Mouse (Mus musculus) forebrain, embryonic 12.5 days (tissue): ENCODE results near the gene Pqlc2. TPM values are rescaled to one million over a fixed set of nuclear protein-coding genes. Genes with fewer than 3 reads are reported as not detected.

Experiments
- ATAC-seq: fragments of 200-750 bp; cut with Nextera tagmentation; 2 replicates; pipeline ENCODE4 v1.8.0; 2017; ENCODE audit warnings: moderate TSS enrichment; ENCODE audit not compliant: low FRiP score
- H3K27ac ChIP-seq: fragments of 300-500 bp; sonication (generic); 2 replicates; pipeline ENCODE4 v1.5.1; 2016; ENCODE audit warnings: mild to moderate bottlenecking
- H3K27me3 ChIP-seq: fragments of 300-500 bp; sonication (generic); 2 replicates; pipeline ENCODE4 v1.6.1; 2016; ENCODE audit warnings: mild to moderate bottlenecking
- H3K36me3 ChIP-seq: fragments of 300-500 bp; sonication (generic); replicated peaks from 2 replicates; pipeline ENCODE4 v1.6.1; 2016; ENCODE audit warnings: mild to moderate bottlenecking
- H3K4me1 ChIP-seq: fragments of 300-500 bp; sonication (generic); 2 replicates; pipeline ENCODE4 v1.6.1; 2016
- H3K4me2 ChIP-seq: fragments of 300-500 bp; sonication (generic); 2 replicates; pipeline ENCODE4 v1.6.1; 2016; ENCODE audit warnings: mild to moderate bottlenecking, moderate library complexity
- H3K4me3 ChIP-seq: fragments of 300-500 bp; sonication (generic); replicated peaks from 2 replicates; pipeline ENCODE4 v1.5.1; 2016; ENCODE audit warnings: mild to moderate bottlenecking
- H3K9ac ChIP-seq: fragments of 300-500 bp; sonication (generic); 2 replicates; pipeline ENCODE4 v1.6.1; 2016; ENCODE audit warnings: mild to moderate bottlenecking
- H3K9me3 ChIP-seq: fragments of 300-500 bp; sonication (generic); 2 replicates; pipeline ENCODE4 v1.6.1; 2016
- WGBS: fragments of 180-500 bp; shearing (Covaris S2); methylation state at CpG from one replicate; pipeline ENCODE4 v1.1.7; 2016; 5-methylcytosine and 5-hydroxymethylcytosine counted together
- polyA plus RNA-seq: library from polyadenylated mRNA; unstranded; fragments of >200 nt; fragmentation: Nextera tagmentation; extraction: Ambion mirVana; gene quantifications from 2 replicates; pipeline ENCODE4 v1.2.1, GENCODE M21; 2016

Pqlc2 gene
- polyA plus RNA-seq, 1 experiment from 2014 or later = 12.5 TPM

- no peak for ATAC-seq
- peaks cover 33% of the 10 kb centered on the region for H3K36me3 ChIP-seq
- H3K27ac ChIP-seq = no peak overlapping the region
- WGBS = 88% methylated on average over 12 of the region's 12 CpGs
- H3K4me1 ChIP-seq = no peaks in the 10 kb centered on the region
- no peak overlapping the region for H3K4me2 ChIP-seq
- no peak overlapping the region for H3K9ac ChIP-seq
- no peaks in the 10 kb centered on the region for H3K27me3 ChIP-seq
- H3K4me3 ChIP-seq = no peak overlapping the region
- no peaks in the 10 kb centered on the region for H3K9me3 ChIP-seq
Measured at GRCm38 (mm10) chr4:139298671-139299366, 11.7 kb downstream of the Pqlc2 start.

- 90% methylated on average over 4 of the region's 4 CpGs for WGBS
- Histone ChIP-seq H3K27ac (no peak overlapping the region), H3K4me1 (no peaks in the 10 kb centered on the region), H3K27me3 (no peaks in the 10 kb centered on the region), H3K36me3 (peaks cover 33% of the 10 kb centered on the region), H3K9ac (no peak overlapping the region), H3K4me3 (no peak overlapping the region), H3K9me3 (no peaks in the 10 kb centered on the region), H3K4me2 (no peak overlapping the region)
- ATAC-seq = no peak
Measured at GRCm38 (mm10) chr4:139297566-139297965, 12.9 kb downstream of the Pqlc2 start.

GRCm38 (mm10) chr4:139292038-139292437, 18.5 kb downstream of the Pqlc2 start:
- 94% methylated on average over 5 of the region's 5 CpGs for WGBS
- no peak overlapping the region for H3K27ac ChIP-seq
- peaks cover 41% of the 10 kb centered on the region for H3K36me3 ChIP-seq
- no peaks in the 10 kb centered on the region for H3K9me3 ChIP-seq
- no peak overlapping the region for H3K4me2 ChIP-seq
- H3K9ac ChIP-seq = no peak overlapping the region
- H3K4me1 ChIP-seq = no peaks in the 10 kb centered on the region
- H3K27me3 ChIP-seq = no peaks in the 10 kb centered on the region
- H3K4me3 ChIP-seq = no peak overlapping the region
- no peak for ATAC-seq

DNA sequence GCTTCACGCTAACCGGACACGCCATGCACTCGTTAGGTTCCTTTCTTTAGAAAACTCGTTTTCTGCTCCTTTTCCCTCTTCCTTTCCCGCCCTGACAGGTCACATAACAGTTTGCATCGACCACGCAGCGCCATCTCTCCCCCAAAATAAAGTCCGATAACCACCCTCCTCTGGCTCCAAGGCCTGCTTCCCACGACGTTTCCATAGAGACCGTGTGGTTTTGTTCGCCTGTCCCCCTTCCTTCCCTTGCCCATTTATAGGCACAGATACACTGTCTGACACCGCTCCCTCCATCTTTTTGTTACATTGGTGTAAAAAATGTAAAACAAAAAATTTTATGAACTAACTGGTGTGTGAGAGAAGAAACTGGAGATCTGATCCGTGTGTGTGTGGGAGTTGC, 19.4 kb downstream of the Pqlc2 start:
- no peak overlapping the region for H3K27ac ChIP-seq
- WGBS = 81% methylated on average over 16 of the region's 16 CpGs
- H3K4me3 ChIP-seq = no peak overlapping the region
- H3K9ac ChIP-seq = no peak overlapping the region
- no peaks in the 10 kb centered on the region for H3K4me1 ChIP-seq
- no peak overlapping the region for H3K4me2 ChIP-seq
- peaks cover 49% of the 10 kb centered on the region for H3K36me3 ChIP-seq
- H3K9me3 ChIP-seq = no peaks in the 10 kb centered on the region
- no peaks in the 10 kb centered on the region for H3K27me3 ChIP-seq
- no peak for ATAC-seq

DNA sequence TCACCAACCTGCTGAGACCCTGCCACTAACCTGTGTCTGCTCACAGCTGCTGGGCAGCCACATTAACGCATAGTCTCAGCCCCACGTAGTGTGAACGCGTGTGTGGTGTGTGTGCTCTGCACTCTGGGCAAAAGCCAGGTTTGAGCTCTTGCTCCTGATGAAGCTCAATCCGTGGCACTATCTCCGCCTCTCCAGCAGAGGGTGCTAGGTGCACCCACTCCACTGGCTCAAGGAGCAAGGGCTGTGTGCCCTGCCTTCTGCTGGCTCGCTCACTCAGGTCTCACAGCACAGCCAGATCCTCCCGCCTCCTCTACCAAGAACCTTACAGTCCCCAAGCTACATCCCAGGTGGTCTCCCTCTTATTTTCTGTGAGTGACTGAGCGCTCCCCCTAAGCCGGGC, 21.5 kb downstream of the Pqlc2 start:
- ATAC-seq = 0 out of 2 replicates have a peak, but pooled peaks have one; percentile 20

GRCm38 (mm10) chr4:139287122-139287863, 23.2 kb downstream of the Pqlc2 start:
- H3K27me3 ChIP-seq = no peaks in the 10 kb centered on the region
- H3K9ac ChIP-seq = no peak overlapping the region
- no peaks in the 10 kb centered on the region for H3K9me3 ChIP-seq
- ATAC-seq = no peak
- no peak overlapping the region for H3K4me3 ChIP-seq
- 0 out of 2 replicates have a peak, but pooled peaks cover 4% of the 10 kb centered on the region for H3K4me1 ChIP-seq
- no peak overlapping the region for H3K4me2 ChIP-seq
- 85% methylated on average over 18 of the region's 18 CpGs for WGBS
- H3K36me3 ChIP-seq = peaks cover 67% of the 10 kb centered on the region
- H3K27ac ChIP-seq = no peak overlapping the region

More for the DNA sequence above, 21.5 kb downstream of the Pqlc2 start:
- 61% methylated on average over 10 of the region's 10 CpGs for WGBS
- Histone ChIP-seq H3K36me3 (peaks cover 52% of the 10 kb centered on the region), H3K4me2 (no peak overlapping the region), H3K9me3 (no peaks in the 10 kb centered on the region), H3K27me3 (no peaks in the 10 kb centered on the region), H3K27ac (no peak overlapping the region), H3K4me3 (no peak overlapping the region), H3K4me1 (no peaks in the 10 kb centered on the region), H3K9ac (no peak overlapping the region)

- H3K36me3 ChIP-seq = peaks cover 73% of the 10 kb centered on the region
- H3K9me3 ChIP-seq = no peaks in the 10 kb centered on the region
- ATAC-seq = no peak
- H3K4me2 ChIP-seq = no peak overlapping the region
- H3K27ac ChIP-seq = no peak overlapping the region
- H3K27me3 ChIP-seq = no peaks in the 10 kb centered on the region
- 0 out of 2 replicates have a peak, but pooled peaks cover 4% of the 10 kb centered on the region for H3K4me1 ChIP-seq
- no peak overlapping the region for H3K4me3 ChIP-seq
- no peak overlapping the region for H3K9ac ChIP-seq
- WGBS = 93% methylated on average over 5 of the region's 5 CpGs
Measured at GRCm38 (mm10) chr4:139286234-139286633, 24.3 kb downstream of the Pqlc2 start.

DNA sequence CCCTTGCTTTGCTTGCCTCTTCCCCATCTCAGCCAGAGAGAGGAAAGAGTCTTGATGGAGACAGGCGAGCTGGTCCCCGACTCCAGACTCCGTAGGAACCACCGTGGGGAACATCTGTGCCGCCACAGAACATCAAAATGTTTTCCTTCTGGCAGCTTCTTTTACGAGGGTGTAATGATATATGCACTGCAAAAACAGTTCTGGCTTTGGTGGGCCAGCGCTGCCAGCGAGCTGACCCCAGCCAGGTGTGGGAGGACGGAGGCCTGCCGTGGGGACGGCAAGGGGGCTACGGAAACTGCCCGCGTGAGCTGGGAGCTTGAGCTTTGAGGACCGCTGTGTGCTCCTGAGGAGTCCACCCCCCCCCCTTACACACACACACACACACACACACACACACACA, 25.6 kb downstream of the Pqlc2 start:
- WGBS = 93% methylated on average over 13 of the region's 15 CpGs
- Histone ChIP-seq H3K4me1 (0 out of 2 replicates have a peak, but pooled peaks cover 4% of the 10 kb centered on the region), H3K9ac (no peak overlapping the region), H3K4me3 (no peak overlapping the region), H3K36me3 (peaks cover 74% of the 10 kb centered on the region), H3K4me2 (no peak overlapping the region), H3K27ac (0 out of 2 replicates have a peak overlapping the region, but pooled peaks have one; percentile 2), H3K9me3 (no peaks in the 10 kb centered on the region), H3K27me3 (no peaks in the 10 kb centered on the region)
- ATAC-seq = no peak

- H3K9me3 ChIP-seq = no peaks in the 10 kb centered on the region
- no peak overlapping the region for H3K4me3 ChIP-seq
- 89% methylated on average over 6 of the region's 6 CpGs for WGBS
- H3K27ac ChIP-seq = no peak overlapping the region
- H3K4me2 ChIP-seq = no peak overlapping the region
- no peaks in the 10 kb centered on the region for H3K27me3 ChIP-seq
- H3K4me1 ChIP-seq = 0 out of 2 replicates have a peak, but pooled peaks cover 4% of the 10 kb centered on the region
- no peak for ATAC-seq
- peaks cover 61% of the 10 kb centered on the region for H3K36me3 ChIP-seq
- no peak overlapping the region for H3K9ac ChIP-seq
Measured at GRCm38 (mm10) chr4:139282955-139283417, 27.5 kb downstream of the Pqlc2 start.

GRCm38 (mm10) chr4:139281791-139282345, 28.6 kb downstream of the Pqlc2 start:
- ATAC-seq = no peak
- H3K9me3 ChIP-seq = no peaks in the 10 kb centered on the region
- no peak overlapping the region for H3K4me3 ChIP-seq
- H3K27me3 ChIP-seq = no peaks in the 10 kb centered on the region
- peaks cover 51% of the 10 kb centered on the region for H3K36me3 ChIP-seq
- WGBS = 94% methylated on average over 16 of the region's 16 CpGs
- H3K27ac ChIP-seq = no peak overlapping the region
- 0 out of 2 replicates have a peak, but pooled peaks cover 4% of the 10 kb centered on the region for H3K4me1 ChIP-seq
- H3K9ac ChIP-seq = no peak overlapping the region
- no peak overlapping the region for H3K4me2 ChIP-seq

DNA sequence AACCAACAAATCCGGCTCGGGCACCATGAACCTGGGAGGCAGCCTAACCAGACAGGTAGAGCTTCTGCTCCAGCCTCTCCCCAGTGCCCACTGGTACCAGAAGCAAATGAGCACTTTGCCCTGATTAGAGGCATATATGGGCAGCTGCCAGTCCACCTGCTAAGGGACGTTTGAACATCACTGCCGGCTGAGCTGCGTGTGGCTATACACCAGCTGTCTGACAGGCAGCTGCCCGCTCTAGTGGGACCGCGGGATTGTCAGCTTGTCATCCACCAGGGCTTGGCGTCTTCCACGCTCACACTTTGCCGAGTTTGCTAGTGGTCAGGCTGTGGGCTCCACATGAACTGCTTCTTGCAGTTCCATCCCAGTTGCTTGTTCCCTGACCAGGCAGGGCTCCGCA, 30.0 kb downstream of the Pqlc2 start:
- ATAC-seq = no peak
- Histone ChIP-seq H3K4me2 (no peak overlapping the region), H3K9me3 (no peaks in the 10 kb centered on the region), H3K9ac (no peak overlapping the region), H3K27ac (no peak overlapping the region), H3K4me1 (0 out of 2 replicates have a peak, but pooled peaks cover 4% of the 10 kb centered on the region), H3K27me3 (no peaks in the 10 kb centered on the region), H3K36me3 (peaks cover 45% of the 10 kb centered on the region), H3K4me3 (no peak overlapping the region)
- WGBS = 95% methylated on average over 12 of the region's 12 CpGs

DNA sequence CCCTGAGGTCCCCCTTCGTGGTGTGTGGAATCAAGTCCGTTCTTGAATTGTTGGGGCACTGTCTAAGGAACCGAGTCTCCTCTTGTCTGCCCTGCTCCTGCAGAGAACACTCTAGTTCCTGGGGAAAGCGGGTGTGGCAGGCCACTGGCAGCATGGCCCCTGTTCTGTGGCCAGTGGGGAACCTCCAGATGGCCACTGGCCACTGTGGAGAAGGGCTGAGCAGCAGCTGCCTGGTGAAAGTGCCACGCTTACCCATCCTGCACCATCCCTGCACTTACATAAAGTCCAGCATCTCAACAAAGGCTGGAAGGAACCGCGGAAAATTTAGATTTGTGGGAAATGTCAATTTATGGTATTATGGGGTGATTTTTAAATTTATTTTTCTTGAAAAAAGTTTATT, 34.1 kb downstream of the Pqlc2 start:
- 92% methylated on average over 7 of the region's 7 CpGs for WGBS
- no peaks in the 10 kb centered on the region for H3K4me1 ChIP-seq
- H3K27ac ChIP-seq = no peak overlapping the region
- no peak overlapping the region for H3K4me3 ChIP-seq
- H3K9ac ChIP-seq = no peak overlapping the region
- no peaks in the 10 kb centered on the region for H3K27me3 ChIP-seq
- H3K4me2 ChIP-seq = no peak overlapping the region
- H3K36me3 ChIP-seq = peaks cover 32% of the 10 kb centered on the region
- H3K9me3 ChIP-seq = no peaks in the 10 kb centered on the region
- no peak for ATAC-seq
